Mouse (Mus musculus) thymus, adult 2 months (tissue): ENCODE data around the gene Slc12a8. TPM values are rescaled to one million over a fixed set of nuclear protein-coding genes. Genes with fewer than 3 reads are reported as not detected.

Experiments used
- DNase-seq: peaks from one replicate; pipeline ENCODE4 v3.0.0; 2021
- H3K27ac ChIP-seq: fragments of 200-500 bp; 2 replicates; pipeline ENCODE4 v1.5.1; 2012; ENCODE audit warnings: low read length, control low read depth; ENCODE audit not compliant: control insufficient read depth, insufficient read depth
- H3K27me3 ChIP-seq: fragments of 200-500 bp; 2 replicates; pipeline ENCODE4 v1.6.1; 2012; ENCODE audit warnings: mild to moderate bottlenecking, low read length, moderate library complexity, mixed read lengths; ENCODE audit not compliant: control insufficient read depth, insufficient read depth
- H3K36me3 ChIP-seq: fragments of 200-500 bp; 2 replicates; pipeline ENCODE4 v1.6.1; 2012; ENCODE audit warnings: mild to moderate bottlenecking, low read length, moderate library complexity; ENCODE audit not compliant: control insufficient read depth, insufficient read depth
- H3K4me1 ChIP-seq: fragments of 200-500 bp; replicated peaks from 2 replicates; pipeline ENCODE4 v1.6.1; 2012; ENCODE audit warnings: low read length; ENCODE audit not compliant: control insufficient read depth, insufficient read depth
- H3K4me3 ChIP-seq: fragments of 200-500 bp; 2 replicates; pipeline ENCODE4 v1.5.1; 2012; ENCODE audit warnings: mild to moderate bottlenecking, low read length, control low read depth, moderate library complexity; ENCODE audit not compliant: control insufficient read depth, insufficient read depth
- CTCF ChIP-seq: fragments of 200-500 bp; IDR thresholded peaks from 2 replicates; pipeline ENCODE4 v1.5.1; 2012; ENCODE audit warnings: mild to moderate bottlenecking, control low read depth, low read length, moderate library complexity, borderline replicate concordance; ENCODE audit not compliant: control insufficient read depth, poor library complexity, insufficient read depth; ENCODE audit errors: extremely low read depth
- POLR2A ChIP-seq: fragments of 200-500 bp; IDR thresholded peaks from 2 replicates; pipeline ENCODE4 v1.6.1; 2012; ENCODE audit warnings: mild to moderate bottlenecking, low read length, control low read depth, moderate library complexity; ENCODE audit not compliant: control insufficient read depth, poor library complexity, insufficient read depth; ENCODE audit errors: extremely low read depth
- whole genome bisulfite sequencing: fragments of 180-500 bp; shearing (Covaris S2); methylation state at CpG from one replicate; pipeline ENCODE4 v1.1.7; 2018; 5-methylcytosine and 5-hydroxymethylcytosine counted together
- polyA plus RNA-seq: library from polyadenylated mRNA; depleted of rRNA; stranded (reverse); fragments of >200 nt; gene quantifications from 2 replicates; pipeline ENCODE4 v1.2.3, GENCODE M21; 2012

The Slc12a8 gene
- polyA plus RNA-seq, 1 experiment, result 0.51 TPM

DNA sequence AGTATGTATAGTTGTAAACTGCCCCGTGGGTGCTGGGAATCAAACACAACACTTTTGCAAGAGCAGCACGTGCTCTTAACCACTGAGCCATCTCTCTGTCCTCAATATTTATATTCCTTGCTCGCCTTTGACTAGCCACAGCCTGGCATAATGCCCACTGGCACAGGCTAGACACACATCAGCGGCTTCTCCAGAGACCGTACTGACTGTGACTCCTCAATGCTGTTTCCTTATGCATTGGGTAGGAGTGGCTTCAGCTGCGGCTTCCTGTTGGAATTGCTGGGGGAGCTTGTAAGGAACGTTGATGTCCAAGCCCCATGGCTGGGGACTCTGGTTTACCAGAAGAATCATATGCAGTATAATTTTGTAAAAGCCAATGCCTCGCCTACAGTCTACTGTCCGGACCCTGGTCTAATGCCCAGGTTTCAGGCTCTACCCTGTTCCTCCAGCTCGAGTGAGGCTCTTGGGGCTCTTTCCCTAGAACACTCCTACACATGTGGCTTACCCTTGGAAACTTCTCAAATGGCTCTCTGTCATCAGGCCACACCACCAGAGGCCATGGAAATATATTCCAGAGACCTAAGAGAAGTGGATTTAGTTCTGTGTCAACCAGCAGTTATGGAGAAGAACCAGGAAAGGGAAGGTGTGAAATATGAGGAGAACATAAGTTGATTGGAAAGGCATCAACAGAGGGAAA lies 158.2 kb downstream of the Slc12a8 start:
- H3K4me1 ChIP-seq, result no peaks in the 10 kb centered on the region
- no peak overlapping the region for H3K4me3 ChIP-seq
- TF ChIP-seq POLR2A, result no peak
- TF ChIP-seq CTCF, result no peak
- 90% methylated on average over 10 of the region's 10 CpGs for WGBS
- no peaks in the 10 kb centered on the region for H3K36me3 ChIP-seq
- H3K27me3 ChIP-seq, result no peaks in the 10 kb centered on the region
- no peak overlapping the region for H3K27ac ChIP-seq
- no peak for DNase-seq

GRCm38 (mm10) chr16:33675848-33676184 lies 158.7 kb downstream of the Slc12a8 start:
- Histone ChIP-seq H3K4me1 (no peaks in the 10 kb centered on the region), H3K36me3 (no peaks in the 10 kb centered on the region), H3K4me3 (no peak overlapping the region), H3K27me3 (no peaks in the 10 kb centered on the region), H3K27ac (no peak overlapping the region)
- WGBS, result 79% methylated on average over 3 of the region's 3 CpGs
- no peak for DNase-seq
- TF ChIP-seq POLR2A (no peak), CTCF (no peak)

GRCm38 (mm10) chr16:33676347-33677312 lies 159.5 kb downstream of the Slc12a8 start:
- H3K36me3 ChIP-seq, result no peaks in the 10 kb centered on the region
- no peaks in the 10 kb centered on the region for H3K4me1 ChIP-seq
- WGBS, result 93% methylated on average over 7 of the region's 7 CpGs
- no peak overlapping the region for H3K27ac ChIP-seq
- no peaks in the 10 kb centered on the region for H3K27me3 ChIP-seq
- TF ChIP-seq POLR2A (no peak), CTCF (no peak)
- H3K4me3 ChIP-seq, result no peak overlapping the region
- no peak for DNase-seq

DNA sequence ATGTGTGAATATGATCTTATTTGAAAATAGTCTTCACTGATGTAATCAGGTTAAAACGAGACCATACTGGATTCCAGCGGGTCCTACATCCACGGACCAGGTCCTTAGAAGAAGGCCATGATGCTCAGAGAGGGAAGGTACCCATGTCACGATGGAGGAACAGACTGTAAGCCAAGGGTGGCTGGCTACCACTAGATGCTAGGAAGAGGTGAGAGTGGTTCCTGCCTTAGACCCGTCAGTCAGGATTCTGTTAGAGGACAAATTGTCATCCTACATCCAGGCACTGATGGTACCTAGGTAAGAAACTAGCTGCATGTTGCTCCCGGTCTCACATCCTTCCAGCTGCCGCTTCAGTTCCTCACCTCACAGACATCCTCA lies 160.2 kb downstream of the Slc12a8 start:
- Histone ChIP-seq H3K36me3 (no peaks in the 10 kb centered on the region), H3K4me3 (no peak overlapping the region), H3K4me1 (no peaks in the 10 kb centered on the region), H3K27ac (no peak overlapping the region), H3K27me3 (no peaks in the 10 kb centered on the region)
- no peak for DNase-seq
- TF ChIP-seq POLR2A, result no peak
- TF ChIP-seq CTCF, result no peak
- 94% methylated on average over 7 of the region's 7 CpGs for WGBS

DNA sequence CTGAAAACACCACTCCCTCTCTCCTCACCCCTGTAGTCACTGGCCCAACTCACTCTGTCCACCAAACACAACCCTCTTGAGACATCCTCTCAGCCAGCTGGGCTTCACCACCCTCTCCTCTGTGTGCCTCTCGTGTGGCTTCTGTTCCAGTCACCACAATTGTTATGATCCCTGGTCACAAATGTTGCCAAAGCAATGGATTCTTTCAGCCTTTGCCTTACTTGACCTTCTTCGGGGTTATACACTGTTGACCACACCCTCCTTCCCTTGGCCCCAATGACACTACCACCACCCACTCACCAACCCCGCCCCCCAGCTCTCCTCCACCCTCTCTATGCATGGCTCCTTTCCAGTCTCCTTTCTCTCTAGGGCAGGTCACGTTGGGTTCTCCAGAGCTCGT lies 160.8 kb downstream of the Slc12a8 start:
- 88% methylated on average over 5 of the region's 5 CpGs for WGBS
- Histone ChIP-seq H3K27ac (no peak overlapping the region), H3K27me3 (no peaks in the 10 kb centered on the region), H3K36me3 (no peaks in the 10 kb centered on the region), H3K4me3 (no peak overlapping the region), H3K4me1 (no peaks in the 10 kb centered on the region)
- DNase-seq, result no peak
- TF ChIP-seq POLR2A (no peak), CTCF (no peak)

DNA sequence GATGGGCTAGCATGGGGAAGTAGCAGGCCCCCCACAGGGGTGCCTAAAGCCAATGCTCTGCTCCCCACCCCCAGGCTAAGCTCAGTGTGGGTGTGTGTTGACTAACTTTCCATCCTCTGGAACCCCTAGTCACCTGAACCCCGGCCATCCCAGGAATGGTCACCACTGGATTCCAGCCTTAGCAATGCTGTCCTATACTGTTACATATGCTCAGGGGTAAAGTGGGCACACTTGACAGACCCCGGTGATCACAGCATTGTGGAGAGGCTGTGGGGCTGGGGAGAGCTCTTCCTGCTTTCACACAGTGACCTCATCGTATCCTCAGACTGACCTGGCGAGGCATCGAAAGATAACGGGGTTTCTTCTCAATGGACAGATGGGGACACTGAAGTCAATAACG lies 163.1 kb downstream of the Slc12a8 start:
- no peaks in the 10 kb centered on the region for H3K36me3 ChIP-seq
- no peaks in the 10 kb centered on the region for H3K27me3 ChIP-seq
- no peak overlapping the region for H3K27ac ChIP-seq
- H3K4me1 ChIP-seq, result peaks cover 5% of the 10 kb centered on the region
- no peak overlapping the region for H3K4me3 ChIP-seq
- no peak for TF ChIP-seq CTCF
- DNase-seq, result no peak
- 87% methylated on average over 7 of the region's 7 CpGs for WGBS
